Mouse (Mus musculus) left cerebral cortex, adult 2 months (tissue): ENCODE data around the gene Irak2. TPM values are rescaled to one million over a fixed set of nuclear protein-coding genes. Genes with fewer than 3 reads are reported as not detected.
A peak's percentile ranks its signal among the peaks of the same experiment; 100 is the strongest.
"Not testable (repeated sequence)": the region's sequence is repeated elsewhere in the genome, so short reads cannot be mapped to it uniquely, and the experiment has no call there.

ENCODE experiments used
- DNase-seq, 2 experiments: peaks; one replicate each; pipeline ENCODE4 v3.0.0; 2021 to 2022; ENCODE audit warnings: low spot score in 2 of 2, mixed read lengths in 1 of 2; ENCODE audit errors: extremely low spot score in 1 of 2
- H3K27ac ChIP-seq: fragments of 200-600 bp; 2 replicates; pipeline ENCODE4 v1.8.1; 2022
- H3K4me3 ChIP-seq: fragments of 200-600 bp; 2 replicates; pipeline ENCODE4 v1.8.1; 2022
- CTCF ChIP-seq: fragments of 200-600 bp; IDR thresholded peaks from 2 replicates; pipeline ENCODE4 v1.8.1; 2022; ENCODE audit warnings: antibody characterized with exemption, mild to moderate bottlenecking, moderate library complexity
- intact Hi-C: fragments of 180-260 bp; cut with DNase I; formaldehyde crosslinking; loops from one replicate; pipeline ENCODE4 v1.15.1; 2025
- total RNA-seq, 2 experiments: library from RNA; stranded (reverse); gene quantifications; 2 replicates each; pipeline ENCODE4 v1.2.3; 2021

Gene Irak2
- total RNA-seq, 2 experiments from 2014 or later, result 21.6 to 25.6 TPM

DNA sequence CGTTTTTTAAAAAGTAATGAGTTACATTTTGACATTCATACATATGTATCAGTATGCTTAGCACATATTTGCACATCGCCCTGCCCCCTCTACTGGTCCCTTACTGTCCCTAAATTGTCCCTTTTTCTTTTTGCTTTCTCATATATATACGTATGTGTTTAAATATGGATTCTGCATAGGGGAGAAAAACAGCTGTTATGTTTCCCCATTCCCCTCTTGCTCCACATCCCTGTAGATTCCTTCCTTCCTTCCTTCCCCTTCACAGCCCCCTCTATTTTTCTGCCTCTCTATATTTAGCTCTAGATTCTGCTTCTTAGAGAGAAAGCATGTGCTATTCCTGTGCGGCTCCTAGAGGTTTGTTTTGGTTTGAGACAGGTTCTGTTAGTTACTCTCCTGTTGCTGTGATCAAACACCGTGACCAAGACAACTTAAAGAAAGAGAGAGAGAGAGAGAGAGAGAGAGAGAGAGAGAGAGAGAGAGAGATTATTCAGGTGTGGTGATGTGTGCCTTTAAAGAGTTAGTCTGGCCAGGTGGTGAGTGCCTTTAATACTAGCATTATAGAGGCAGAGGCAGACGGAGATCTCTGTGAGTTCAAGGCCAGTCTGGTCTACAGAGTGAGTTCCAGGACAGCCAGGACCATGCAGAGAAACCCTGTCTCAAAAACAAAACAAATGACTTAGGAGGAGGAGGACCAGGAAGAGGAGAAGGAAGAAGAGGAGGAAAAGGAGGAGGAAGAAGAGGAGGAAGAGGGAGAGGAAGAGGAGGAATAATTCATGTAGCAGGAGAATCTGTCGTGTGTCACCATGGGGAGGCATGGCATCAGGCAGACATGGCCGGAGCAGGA lies 21.6 kb downstream of the Irak2 start:
- intact Hi-C loops, result no loop called here
- no peak; the same call in 1 of the 2 replicates for TF ChIP-seq CTCF
- DNase-seq, result no peak
- H3K27ac ChIP-seq, result peak overlapping the region; percentile 65
- H3K4me3 ChIP-seq, result no peak overlapping the region

- TF ChIP-seq CTCF, result no peak
- intact Hi-C loops, result no loop called here
- DNase-seq, result no peak
- H3K4me3 ChIP-seq, result no peak overlapping the region
- H3K27ac ChIP-seq, result peak overlapping the region; percentile 61
These were observed 22.5 kb downstream of the Irak2 start for GRCm38 (mm10) chr6:113660492-113661352.

DNA sequence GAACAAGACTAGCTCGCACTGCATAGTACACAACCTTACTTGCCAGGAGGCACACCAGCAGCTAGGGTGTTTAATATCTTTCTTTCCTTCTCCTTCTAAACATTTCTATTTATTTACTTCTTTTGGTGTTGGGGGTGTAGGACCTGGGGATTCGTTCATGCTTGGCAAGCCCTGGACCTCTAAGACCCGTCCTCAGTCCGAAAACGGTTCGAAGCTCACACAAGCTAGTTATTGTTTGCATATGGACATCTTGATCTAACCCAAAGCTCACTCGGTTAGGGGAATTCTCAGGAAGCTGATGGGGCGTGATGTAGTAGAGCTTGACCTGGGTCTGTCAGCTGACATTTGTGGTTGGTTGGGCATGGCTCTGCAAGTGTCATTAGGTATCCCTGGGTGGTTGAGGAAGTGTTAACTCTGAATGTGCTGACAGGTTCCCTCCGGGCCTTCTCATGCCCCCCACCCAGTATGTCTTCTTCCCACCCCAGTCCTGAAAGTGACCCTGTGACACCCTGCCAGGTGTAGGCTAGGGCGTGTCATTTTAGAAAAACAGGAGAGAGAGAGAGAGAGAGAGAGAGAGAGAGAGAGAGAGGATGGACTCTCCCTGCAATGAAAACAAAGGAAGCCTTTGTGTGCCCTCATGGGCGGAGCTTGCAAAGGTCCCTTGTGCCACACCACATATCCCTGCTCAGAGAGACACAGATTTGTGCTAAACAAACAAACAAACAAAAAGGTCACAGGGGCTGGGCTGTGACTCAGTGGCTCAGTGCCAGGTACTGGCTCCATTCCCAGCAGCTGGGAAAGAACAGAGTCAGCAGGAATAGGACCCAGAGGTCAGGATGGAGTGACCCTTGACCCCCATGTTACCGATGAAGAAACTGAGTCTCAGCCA lies 23.3 kb downstream of the Irak2 start:
- TF ChIP-seq CTCF, result no peak
- no peak overlapping the region for H3K4me3 ChIP-seq
- peak in 1 of 2 experiments; percentile 19 for DNase-seq
- peak overlapping the region; percentile 61 for H3K27ac ChIP-seq
- intact Hi-C loops, result no loop called here

DNA sequence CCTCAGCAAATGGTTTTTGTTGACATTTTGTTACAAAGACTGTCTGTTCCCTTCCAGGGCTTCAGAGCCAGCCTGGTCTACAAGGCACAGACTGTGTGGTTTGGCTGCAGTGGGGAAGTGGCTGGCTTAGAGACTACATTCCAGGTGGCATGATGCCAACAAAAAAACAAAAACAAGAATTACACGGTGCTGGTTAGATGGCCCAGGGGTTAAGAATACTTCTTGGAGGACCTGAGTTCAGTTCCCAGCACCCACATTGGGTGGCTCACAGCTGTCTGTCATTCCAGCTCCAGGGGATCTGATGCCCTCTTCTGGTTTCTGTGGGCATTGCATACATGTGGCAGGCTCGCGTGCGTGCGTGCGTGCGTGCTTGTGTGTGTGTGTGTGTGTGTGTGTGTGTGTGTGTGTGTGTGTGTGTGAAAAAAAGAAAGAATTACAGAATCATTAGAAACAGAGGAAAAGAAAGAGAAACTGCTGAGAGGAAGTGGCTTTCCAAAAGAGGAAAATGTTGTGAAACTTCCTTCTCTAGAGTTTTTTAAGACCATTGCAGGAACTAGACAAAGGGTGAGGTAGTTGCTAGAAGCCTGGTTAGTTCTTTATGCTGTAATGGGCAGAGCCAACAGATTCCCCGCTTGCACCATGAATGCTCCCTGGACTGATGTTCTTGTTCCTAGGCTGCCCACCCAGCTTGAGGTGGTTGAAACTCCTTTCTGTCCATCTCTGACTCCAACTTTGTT lies 24.9 kb downstream of the Irak2 start:
- no peak; the same call in none of the 2 replicates for TF ChIP-seq CTCF
- intact Hi-C loops, result no loop called here
- DNase-seq, result no peak
- Histone ChIP-seq H3K27ac (no peak overlapping the region), H3K4me3 (no peak overlapping the region)

GRCm38 (mm10) chr6:113664305-113664704 lies 26.0 kb downstream of the Irak2 start:
- intact Hi-C loops, result no loop called here
- H3K27ac ChIP-seq, result no peak overlapping the region
- TF ChIP-seq CTCF, result no peak
- H3K4me3 ChIP-seq, result no peak overlapping the region
- DNase-seq, result no peak

GRCm38 (mm10) chr6:113667611-113668122 lies 29.4 kb downstream of the Irak2 start:
- intact Hi-C loops, result no loop called here
- no peak for TF ChIP-seq CTCF
- H3K27ac ChIP-seq, result no peak overlapping the region
- H3K4me3 ChIP-seq, result no peak overlapping the region
- DNase-seq, result no peak

DNA sequence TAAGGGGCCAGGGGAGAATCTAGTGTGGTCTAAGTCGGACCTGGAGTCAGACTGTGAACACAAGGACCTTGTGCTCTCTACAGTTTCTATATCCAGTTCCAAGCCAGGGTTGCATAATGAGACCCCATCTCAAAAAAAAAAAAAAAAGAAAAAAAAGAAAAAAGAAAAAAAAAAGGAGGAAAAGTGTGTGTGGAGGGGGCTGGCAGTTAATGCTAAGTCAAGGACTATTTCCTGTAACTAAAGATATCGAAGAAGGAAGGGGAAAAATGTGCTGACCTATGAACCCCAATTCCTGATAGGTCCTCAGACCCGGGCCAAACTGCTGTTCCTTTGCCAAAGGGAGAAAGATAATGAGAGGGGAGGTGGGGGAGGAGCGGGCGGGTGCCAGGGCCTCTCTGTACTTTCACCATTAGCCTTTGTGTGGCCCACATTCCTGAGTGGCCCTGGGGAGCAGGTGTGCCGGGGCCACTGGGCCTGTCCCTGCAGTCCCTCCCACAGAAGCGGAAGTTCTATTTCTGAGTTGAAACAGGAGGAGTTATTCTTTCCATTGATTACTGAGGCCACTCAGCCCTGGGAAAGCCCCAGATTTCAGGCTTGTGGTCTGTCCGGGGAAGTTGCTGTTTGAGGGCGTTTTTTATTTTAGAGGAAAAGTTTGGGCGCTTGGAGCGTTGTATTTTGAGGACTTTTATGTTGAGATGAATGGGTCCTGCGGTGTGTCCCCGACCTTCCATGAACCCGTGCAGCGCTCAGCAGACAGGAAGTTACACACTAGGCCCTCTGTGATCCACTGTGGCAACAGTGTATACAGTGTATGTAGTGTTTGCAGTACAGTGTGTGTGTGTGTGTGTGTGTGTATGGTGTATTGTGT lies 30.3 kb downstream of the Irak2 start:
- intact Hi-C loops, result no loop called here

GRCm38 (mm10) chr6:113669821-113670220 lies 31.6 kb downstream of the Irak2 start:
- TF ChIP-seq CTCF, result no peak
- no peak for DNase-seq
- H3K27ac ChIP-seq, result peak overlapping the region; percentile 64; the same call in 1 of the 2 replicates
- H3K4me3 ChIP-seq, result no peak overlapping the region
- intact Hi-C loops, result no loop called here

More for the DNA sequence above, 30.3 kb downstream of the Irak2 start:
- Histone ChIP-seq H3K27ac (peak overlapping the region; percentile 64), H3K4me3 (no peak overlapping the region)
- no peak for TF ChIP-seq CTCF
- DNase-seq, result no peak

DNA sequence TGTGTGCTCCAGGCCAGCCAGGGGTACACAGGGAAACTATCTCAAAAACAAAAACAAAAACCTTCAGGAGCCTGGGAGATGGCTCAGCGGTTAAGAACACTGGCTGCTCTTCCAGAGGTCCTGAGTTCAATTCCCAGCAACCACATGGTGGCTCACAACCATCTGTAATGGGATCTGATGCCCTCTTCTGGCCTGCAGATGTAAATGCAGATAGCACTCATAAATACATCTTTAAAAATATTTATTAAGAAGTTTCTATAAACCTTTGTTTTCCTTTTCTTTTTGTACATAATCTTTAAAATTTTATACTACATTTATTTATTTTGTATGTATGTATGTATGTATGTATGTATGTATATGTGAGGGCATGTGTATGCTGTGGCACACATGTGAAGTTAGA lies 33.8 kb downstream of the Irak2 start:
- H3K4me3 ChIP-seq, DNase-seq, intact Hi-C loops, H3K27ac ChIP-seq: not testable (repeated sequence)
- TF ChIP-seq CTCF, result peak; percentile 21

GRCm38 (mm10) chr6:113672989-113673388 lies 34.7 kb downstream of the Irak2 start:
- intact Hi-C loops, result no loop called here
- no peak for DNase-seq
- Histone ChIP-seq H3K27ac (no peak overlapping the region), H3K4me3 (no peak overlapping the region)
- TF ChIP-seq CTCF, result no peak
